Mouse (Mus musculus): ENCODE measurements at regions not wholly inside any gene's neighbourhood (a gene's known extent, or its start where the extent isn't known, plus 50 kb on each side); places are given as distances from the start of the nearest gene placed in this dataset.

DNA sequence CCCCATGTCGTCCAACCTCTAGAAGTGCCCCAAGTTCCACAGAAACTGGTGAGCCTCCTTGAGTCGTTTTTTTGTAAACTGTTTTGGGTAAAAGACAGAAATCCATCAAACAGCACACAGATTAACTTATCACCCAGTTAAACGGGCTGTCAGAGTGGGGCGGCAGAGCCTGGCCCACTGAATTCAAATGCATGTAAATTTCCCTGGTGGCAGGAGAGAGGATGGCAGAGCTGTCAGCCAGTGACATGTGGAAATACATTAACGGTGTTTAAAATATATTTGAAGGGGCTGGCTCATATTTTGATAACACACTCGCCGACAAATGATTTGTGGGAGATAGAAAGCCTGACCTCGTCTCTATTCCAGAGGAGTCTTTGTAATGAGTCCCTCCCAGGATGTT is 252.5 kb upstream of the Mki67 start:
- no peak for DNase-seq (ENCODE audit: extremely low spot score, low spot score)

DNA sequence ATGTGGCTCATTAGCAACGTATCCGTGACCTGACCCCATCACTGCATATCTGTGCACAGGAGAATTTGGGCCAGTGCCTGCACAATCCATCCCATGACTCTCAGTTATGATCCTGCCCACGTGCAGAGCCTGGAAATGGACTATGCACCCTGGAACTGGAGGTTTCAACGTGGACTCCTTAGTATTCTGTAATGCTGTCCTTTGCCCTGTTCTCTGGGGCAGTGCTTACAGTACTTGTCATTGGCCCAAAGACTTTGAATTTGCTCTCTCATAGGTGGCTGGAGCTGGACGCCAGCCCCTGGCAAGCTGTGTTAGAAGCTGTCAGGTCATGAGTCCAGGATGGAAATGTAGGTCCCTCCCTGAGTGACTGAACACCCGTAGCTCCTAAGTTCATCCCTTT is 269.9 kb upstream of the Mki67 start:
- DNase-seq (ENCODE audit: extremely low spot score, low spot score) = no peak

DNA sequence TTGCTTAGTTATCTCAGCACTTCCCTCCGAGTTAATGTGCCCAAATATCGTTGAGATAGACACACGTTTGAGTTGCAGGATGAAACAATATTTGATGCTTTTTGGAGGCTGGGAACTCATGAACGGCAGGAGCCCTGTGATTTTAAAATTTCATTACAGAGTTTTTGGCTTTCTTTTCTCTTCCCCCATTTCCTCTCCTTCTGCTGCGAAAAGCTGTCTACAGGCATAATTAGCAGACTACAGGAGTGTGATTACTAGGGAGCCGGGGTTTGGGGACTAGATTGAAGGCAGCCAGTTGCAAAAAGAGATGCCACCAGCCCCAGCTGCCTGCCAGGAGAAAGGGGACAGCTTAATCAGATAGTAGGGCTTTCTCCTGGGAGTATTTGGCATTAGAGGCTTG is 274.2 kb upstream of the Mki67 start:
- DNase-seq (ENCODE audit: extremely low spot score, low spot score) = no peak

DNA sequence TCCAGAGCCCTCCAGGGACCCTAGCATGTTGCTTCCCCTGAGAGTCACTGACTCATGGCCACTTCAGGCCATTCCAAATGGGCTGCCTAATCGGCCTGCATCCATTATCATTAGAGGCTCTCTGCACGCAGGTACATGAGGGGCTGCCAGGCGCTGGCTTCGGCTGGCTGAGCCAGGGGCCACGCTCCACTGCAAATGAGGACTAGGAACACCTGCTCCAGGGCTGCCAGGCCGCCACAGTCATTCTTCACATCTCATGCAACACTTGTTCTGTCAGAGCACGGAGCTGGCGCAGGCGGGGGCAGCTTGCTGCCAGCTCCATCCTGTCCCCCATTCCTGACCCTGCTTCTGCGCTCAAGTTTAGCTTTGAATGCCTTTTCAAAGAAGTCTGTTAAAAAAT is 280.7 kb upstream of the Mki67 start:
- no peak for DNase-seq (ENCODE audit: extremely low spot score, low spot score)

DNA sequence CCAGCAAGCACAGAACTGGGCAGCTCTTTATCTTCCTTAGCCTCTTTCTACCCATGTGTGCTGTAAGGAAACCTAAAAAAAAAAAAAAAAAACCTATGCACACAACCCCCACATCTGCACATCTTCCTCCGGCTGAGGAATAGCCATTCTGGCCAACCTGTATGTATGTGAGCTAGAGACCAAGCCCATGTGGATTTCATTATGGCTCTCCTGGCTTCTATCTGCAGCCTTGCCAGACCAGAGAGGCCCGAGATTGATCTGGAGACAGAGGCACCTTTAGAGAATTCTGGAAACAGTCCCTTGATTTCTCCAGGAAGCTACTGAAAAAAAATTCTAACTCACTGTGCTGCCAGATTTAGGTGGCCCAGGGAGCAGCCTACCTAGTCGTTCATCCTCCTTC is 281.5 kb upstream of the Mki67 start:
- no peak for DNase-seq (ENCODE audit: extremely low spot score, low spot score)

DNA sequence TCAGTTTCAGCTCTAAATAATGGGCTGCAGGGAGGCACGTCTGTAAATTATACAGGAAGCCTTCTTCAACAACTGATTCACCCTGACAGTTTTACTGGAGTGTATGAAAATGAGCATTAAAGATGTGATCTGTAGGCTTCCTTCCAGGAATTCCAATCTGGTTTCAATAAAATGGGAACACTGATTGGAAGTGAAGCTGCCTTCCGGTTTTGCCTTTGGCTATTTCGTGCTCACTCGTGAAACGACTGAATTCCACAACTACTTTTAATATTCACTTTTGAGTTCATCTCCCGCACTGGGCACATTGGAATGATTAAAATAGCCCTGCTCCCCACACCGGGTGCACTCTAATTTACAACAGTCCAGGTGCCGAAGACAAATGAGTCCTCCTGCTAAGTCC is 286.2 kb upstream of the Mki67 start:
- no peak for DNase-seq (ENCODE audit: extremely low spot score, low spot score)

DNA sequence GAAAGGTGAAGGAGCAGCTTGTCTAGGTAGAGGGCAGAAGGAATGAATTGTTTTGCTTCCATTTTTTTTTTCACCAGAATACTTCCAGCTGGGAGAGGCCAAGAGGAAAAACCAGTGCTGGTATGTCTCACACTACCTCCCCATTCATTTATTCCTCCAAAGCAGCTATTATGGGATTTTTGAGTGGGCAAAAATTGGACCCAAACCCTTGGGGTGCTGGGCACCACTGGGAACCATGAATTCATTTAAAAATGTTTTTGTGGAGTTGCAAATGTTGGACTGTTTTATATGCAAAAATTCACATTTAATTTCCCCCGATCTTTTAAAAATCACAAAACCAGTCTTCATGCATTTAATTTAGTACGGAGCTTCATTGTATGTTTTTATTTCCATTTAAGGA is 287.1 kb upstream of the Mki67 start:
- DNase-seq (ENCODE audit: extremely low spot score, low spot score) = no peak

DNA sequence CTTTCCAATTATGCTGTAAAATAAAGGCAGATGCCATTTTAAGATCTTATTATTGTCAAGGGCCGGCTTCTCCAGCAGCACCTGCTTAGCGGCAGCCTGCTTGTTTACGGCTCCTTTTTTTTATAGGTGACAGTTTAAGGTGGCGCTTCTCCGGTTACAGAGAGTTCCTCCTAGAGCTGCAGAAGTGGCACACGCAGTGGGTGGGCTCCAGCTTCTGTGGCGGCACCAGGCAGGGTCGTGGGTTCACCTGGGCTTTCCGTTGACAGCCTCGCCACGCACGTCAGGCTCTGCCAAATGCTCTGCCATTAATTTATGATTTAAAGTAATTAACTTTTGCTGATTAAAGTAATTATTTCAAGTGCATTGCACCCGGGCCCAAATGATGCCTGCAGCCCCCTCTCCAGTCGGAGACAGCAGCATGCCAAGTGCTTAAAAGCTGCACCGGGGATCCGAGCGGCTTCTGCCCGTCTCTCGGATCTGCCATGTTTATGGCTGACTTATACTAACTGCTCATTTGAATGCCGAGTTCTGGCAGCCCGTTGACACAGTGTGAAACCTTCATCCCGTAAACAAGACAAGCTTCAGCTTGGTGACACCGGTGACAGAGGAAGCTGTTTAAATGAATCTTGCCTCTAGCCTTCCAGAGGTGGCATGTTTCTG is 291.8 kb upstream of the Mki67 start:
- DNase-seq (ENCODE audit: extremely low spot score, low spot score) = no peak

DNA sequence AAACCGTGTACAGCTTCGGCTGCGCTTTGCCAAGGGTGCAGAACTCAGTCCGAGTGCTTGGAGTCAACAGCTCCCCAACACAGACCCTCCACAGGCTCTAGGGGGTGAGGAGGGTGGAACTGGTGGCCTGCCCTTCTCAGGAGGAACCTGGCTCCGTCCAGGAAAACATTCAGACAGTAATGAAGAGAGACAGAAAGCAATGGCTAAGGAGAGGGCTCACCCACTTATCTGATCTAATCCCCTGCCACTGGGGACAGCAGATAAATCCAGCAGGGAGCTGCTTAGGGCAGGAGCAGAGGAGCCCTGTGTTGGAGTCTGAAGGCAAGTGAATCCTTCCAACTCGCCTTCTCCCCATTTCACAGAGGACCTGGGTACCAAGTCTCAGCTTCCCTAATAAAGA is 292.3 kb upstream of the Mki67 start:
- DNase-seq (ENCODE audit: extremely low spot score, low spot score) = no peak

DNA sequence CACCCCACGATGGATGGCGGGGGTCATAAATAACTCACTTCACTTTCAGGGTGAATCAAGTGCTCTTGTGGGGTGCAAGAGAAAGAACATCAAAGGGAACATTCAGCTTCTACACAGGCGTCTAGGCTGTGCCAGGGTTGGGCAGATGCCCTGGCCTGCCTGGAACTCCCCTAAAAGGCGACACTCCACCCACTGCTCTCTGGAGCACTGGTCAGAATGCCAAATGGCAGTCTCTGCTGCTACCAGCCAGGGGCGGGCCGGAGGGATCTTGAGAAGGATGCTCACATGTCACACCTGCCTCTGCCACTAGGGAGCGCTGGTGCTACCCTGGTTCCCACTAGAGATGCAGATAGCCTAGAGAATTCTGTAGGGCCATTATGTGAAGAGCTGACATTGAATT is 293.9 kb upstream of the Mki67 start:
- DNase-seq (ENCODE audit: extremely low spot score, low spot score) = peak; percentile 57

DNA sequence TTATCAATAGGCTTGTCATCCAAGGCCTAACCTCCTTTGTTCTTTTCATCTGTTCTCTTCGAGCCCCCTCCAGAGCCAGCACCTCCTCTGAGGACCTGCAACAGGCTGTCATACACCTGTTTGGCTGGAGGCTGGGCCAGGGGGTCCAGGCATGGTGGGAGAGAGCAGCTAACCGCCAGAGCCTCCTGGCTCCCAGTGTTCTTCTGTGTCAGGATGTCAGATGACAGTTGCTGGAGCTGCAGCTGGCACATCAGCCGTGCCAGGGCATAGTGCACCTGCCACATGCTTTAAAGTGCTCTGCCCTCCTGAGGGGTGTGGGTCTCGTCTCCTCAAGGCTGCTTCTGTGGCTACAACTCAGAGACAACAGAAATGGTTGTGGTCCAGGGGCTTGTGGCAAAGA is 298.5 kb upstream of the Mki67 start:
- DNase-seq (ENCODE audit: extremely low spot score, low spot score) = no peak

DNA sequence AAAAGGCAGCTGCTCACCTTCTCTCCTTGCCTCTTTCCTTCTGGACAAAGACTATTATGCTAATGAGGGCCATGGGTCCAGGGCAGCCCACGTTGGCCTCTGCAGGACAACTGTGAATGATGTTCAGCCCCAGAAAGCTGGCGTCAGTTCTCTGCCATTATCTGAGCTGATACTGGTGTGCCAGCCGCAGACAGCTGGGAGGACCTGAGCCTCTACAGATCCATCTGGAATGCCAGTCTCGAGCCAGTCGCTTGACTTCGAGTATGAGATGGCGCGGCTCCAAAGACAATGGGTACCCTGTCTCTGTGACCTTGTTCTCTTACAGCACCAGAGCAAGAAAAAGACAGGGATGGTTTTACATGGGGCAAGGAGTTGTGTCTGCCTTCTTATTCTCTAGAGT is 300.8 kb upstream of the Mki67 start:
- no peak for DNase-seq (ENCODE audit: extremely low spot score, low spot score)

DNA sequence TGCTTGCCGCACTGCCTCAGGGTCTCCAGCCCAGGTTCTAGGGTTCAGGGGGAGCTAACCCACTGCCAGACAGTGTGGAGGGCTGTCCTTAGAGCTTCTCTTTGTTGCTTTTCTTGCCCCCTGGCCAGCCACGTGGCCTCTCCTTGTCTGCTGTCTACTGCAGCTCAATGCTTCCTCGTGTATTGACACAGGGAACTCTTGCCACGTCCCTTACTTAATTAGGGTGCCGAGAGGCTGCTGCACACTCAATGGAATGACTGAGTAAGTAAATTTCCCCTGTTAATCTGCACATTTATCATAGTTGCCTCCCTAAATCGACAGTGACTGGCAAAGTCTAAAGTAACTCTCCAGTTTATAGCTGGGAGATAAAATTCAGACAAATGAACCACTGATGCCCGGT is 304.4 kb upstream of the Mki67 start:
- no peak for DNase-seq (ENCODE audit: extremely low spot score, low spot score)

DNA sequence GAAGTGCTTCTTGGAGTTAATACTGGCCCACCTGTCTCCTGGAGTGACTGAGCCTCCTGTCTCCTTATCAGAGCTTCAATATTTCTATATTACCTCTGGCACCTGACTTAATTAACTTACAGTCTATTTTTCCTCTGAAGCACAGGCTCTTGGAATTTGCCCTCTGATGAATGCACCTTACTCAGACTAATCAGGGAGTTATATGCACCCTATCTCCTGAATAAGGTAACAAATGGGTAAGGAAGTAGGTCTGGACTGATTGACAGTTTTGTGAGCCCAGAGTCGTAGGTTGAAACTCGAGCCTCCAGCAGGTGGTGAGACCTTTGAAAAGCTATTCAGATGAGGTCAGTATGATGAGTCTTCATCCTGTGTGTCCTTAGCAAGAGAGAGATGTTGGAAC is 304.9 kb upstream of the Mki67 start:
- no peak for DNase-seq (ENCODE audit: extremely low spot score, low spot score)

DNA sequence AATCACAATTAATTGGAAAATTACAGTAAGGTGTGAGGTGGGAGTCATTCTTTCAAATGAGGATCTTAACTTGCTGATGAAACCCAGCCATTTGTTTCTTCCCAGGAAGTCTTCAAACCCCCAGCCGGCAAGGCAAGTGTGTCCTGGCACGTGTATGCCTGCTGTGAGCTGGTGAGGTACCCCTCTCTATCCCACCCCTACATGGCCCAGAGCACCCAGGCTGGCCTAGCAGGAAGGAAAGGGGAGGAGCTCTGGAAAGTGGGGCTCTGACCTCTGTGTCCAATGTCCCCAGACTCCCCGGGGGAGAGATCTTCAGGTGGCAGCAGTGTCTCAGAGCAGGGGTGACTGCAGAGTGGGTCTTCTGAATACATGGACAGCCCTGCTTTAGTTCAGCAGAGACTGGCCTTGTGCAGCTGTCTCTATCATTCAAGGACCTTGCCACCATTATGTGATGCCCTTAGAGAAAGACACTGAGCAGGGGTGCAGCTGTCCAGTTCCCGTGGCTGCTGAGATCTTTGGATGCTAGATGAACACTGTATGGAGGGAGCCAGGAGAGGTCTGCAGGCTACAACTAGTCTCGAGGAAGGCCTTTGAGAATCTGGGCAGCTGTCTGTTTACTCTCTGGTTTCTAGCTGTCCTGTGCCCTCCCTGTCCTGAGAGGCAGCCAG is 306.8 kb upstream of the Mki67 start:
- DNase-seq (ENCODE audit: extremely low spot score, low spot score) = no peak

DNA sequence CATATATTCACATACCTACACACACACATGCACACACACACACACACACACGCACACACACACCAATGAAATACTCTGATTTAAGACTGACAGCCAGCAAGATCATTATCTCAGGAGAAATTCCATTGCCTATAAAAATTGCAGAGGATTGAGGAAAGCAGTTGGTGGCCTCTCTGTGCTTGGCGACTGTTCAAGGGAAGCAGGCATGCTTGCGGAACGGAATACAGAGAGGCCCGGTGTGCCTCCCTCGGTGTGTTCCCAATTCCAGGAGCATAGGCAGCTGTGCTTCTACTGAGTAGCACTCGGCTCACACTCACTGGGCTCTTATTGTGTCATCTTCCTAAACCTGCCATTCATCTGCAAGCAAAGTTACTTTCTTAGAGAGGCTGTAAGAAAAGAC is 310.3 kb upstream of the Mki67 start:
- no peak for DNase-seq (ENCODE audit: extremely low spot score, low spot score)

DNA sequence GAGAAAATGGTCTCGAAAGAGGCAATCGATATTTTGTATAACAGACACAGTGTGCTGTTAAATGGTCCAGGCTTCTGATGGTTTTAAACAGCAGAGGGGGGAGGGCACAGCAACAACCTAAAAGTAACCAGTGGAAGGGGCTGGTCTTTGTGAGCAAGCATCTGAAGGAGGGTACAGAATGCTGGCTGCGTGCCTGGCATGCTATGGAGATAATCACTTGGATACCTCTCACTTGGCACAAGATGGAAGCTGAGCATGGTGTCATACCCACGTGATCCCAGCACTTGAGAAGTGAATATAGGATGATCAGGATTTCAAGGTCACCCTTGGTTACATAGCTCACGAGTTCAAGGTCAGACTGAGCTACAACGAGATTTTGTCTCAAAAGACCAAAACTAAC is 315.9 kb upstream of the Mki67 start:
- DNase-seq (ENCODE audit: extremely low spot score, low spot score) = no peak

DNA sequence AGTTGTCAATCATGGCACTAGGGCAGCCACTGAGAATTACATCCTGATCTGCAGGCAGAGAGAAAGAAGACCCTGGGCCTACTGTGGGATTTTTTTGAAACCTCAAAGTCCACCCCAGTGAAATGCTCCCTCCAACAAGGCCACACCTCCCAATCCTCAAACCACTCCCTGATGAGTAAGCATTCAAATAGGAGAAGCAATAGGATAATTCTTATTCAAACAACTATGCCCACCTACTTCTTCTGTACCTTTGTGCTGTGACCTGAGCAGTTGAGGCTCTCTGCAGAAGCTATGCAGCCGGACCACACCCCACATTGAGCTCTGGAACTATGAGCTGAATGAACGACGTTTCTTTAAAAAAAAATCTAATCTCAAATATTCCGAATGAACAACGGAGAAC is 317.4 kb upstream of the Mki67 start:
- DNase-seq (ENCODE audit: extremely low spot score, low spot score) = no peak

DNA sequence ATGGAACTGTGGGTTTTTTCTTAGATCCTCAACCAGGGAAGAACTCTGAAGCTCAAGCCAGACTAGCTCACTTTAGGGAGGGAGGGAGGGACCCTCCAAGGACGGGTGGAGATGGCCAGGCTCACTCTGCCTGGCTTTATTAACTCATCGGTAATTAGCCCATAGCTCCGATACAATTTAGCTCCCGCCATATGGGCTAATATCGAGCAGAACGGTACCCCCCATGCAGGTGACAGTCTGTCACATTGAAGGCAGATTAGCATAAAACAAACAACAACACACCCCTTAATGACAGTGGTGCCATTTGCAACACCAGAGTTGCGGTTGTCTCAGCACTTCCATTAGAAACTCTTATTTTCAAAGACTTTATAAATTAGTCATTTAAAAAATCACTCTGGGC is 319.6 kb upstream of the Mki67 start:
- DNase-seq (ENCODE audit: extremely low spot score, low spot score) = no peak

DNA sequence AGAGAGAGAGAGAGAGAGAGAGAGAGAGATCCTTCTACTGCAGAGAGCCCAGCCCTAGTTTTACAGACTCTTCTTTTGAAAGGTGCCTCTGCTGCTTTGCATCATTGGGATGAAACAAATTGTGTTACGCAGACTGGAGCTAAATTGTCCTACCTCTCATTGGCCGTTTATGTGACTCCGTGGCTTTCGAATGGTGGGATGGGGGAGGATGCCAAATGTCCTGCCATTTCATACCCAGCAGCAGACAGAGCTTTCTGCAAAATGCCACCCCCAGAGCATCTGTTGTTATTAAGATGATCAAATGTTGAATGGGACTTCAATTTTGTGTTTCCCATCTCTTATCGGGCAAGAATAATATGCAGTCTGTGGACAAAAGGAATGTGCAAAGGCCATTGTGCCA is 321.9 kb upstream of the Mki67 start:
- DNase-seq (ENCODE audit: extremely low spot score, low spot score) = no peak

DNA sequence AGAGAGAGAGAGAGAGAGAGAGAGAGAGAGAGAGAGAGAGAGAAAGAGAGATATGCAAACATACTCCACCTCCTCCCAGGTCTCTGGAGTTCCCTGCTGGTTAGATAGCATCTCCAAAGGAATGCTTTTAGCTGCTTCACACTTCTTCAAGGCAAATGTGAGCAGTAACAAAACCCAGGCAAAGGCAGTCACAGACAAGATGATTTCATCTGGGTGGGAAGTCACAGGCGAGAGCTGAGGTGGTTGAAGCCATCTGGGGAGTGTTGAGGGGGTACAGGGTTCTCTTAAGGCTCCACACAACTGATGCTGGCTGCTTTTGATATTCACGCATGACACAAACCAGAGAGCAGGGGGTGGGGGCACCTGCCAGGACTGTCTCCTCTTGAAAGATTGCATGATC is 322.7 kb upstream of the Mki67 start:
- DNase-seq (ENCODE audit: extremely low spot score, low spot score) = no peak

DNA sequence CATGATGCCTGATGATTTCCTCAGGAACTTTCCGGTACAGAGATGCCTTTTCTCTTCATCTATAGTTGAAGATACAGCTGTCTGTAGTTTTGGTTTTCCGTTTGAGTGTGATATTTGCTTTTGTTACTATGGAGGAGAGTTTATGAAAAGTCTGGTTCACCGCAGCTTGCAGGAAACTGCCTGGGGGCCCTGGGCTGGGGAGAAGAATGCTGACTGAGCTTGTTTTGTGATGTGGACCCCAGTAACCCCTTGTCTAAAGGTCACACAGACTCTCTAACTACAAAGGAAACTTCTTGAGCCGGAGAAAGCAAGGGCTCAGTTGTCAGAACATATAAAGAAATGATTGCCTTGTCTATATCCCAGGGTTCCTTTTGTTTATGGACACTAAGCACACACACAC is 325.8 kb upstream of the Mki67 start:
- no peak for DNase-seq (ENCODE audit: extremely low spot score, low spot score)

DNA sequence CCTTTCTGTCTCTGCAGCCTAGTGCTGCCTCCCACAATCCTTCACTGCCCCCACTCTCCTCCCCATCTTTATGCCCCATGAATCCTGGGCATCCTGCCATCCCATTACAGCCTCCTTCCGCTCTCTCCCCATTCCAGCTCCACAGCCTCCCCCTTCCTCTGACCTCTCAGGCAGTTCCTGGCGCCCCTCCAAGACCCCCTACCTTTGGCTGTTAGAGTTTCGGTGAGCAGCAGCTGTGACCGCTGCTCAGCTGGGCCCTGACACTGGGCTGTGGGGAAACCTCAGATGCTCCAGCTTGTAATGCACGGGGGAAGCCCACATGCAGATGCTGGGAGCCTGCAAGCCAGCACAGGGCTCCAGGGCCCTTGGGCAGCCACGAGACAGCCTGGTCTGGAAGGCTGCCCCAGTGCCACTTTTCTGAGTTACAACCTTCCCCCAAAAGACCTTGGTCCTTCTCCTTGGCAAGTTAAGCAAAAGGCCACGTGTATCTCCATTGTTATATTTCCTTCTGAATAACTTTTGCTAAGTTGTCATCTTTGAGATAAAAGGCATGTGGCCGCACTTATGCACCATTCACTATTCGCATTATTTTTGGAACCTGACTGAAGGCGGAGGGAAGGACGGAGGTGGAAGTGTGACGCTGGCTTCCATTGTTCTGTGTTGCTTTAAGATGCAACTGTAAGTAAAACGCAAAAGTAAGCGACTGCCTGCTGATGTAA is 330.6 kb upstream of the Mki67 start:
- DNase-seq (ENCODE audit: extremely low spot score, low spot score) = peak; percentile 42
